Mouse (Mus musculus) heart, embryonic 14.5 days (tissue): ENCODE measurements around the gene Phka2. TPM values are rescaled to one million over a fixed set of nuclear protein-coding genes. Genes with fewer than 3 reads are reported as not detected.

Experiments
- ATAC-seq: fragments of 200-750 bp; cut with Nextera tagmentation; 2 replicates; pipeline ENCODE4 v1.8.0; 2017; ENCODE audit warnings: low read depth, moderate TSS enrichment; ENCODE audit not compliant: insufficient number of reproducible peaks, insufficient read depth, low FRiP score
- H3K27ac ChIP-seq, 2 experiments: fragments of 200-500 bp in 1 of 2; fragments of 300-500 bp in 1 of 2; sonication (generic) in 1 of 2; replicated peaks in 1 of 2; 2 replicates each; pipeline ENCODE4 v1.5.1; 2012 to 2014; ENCODE audit warnings: low read depth in 2 of 2, low read length in 2 of 2, control low read depth in 1 of 2, mild to moderate bottlenecking in 1 of 2, mixed read lengths in 1 of 2; ENCODE audit not compliant: control insufficient read depth in 1 of 2, insufficient read depth in 1 of 2
- H3K27me3 ChIP-seq: fragments of 300-500 bp; sonication (generic); 2 replicates; pipeline ENCODE4 v1.6.1; 2014; ENCODE audit warnings: mild to moderate bottlenecking, low read length, control low read depth; ENCODE audit not compliant: control insufficient read depth, insufficient read depth
- H3K36me3 ChIP-seq: fragments of 300-500 bp; sonication (generic); 2 replicates; pipeline ENCODE4 v1.6.1; 2014; ENCODE audit warnings: mild to moderate bottlenecking, control low read depth, low read length, mixed read lengths; ENCODE audit not compliant: control insufficient read depth, insufficient read depth
- H3K4me1 ChIP-seq, 2 experiments: fragments of 200-500 bp in 1 of 2; fragments of 300-500 bp in 1 of 2; sonication (generic) in 1 of 2; 2 replicates each; pipeline ENCODE4 v1.6.1; 2012 to 2014; ENCODE audit warnings: low read length in 2 of 2, control low read depth in 1 of 2, mixed read lengths in 1 of 2; ENCODE audit not compliant: control insufficient read depth in 2 of 2, insufficient read depth in 2 of 2
- H3K4me2 ChIP-seq: fragments of 300-500 bp; sonication (generic); 2 replicates; pipeline ENCODE4 v1.6.1; 2014; ENCODE audit warnings: mild to moderate bottlenecking, low read length
- H3K4me3 ChIP-seq, 2 experiments: fragments of 200-500 bp in 1 of 2; fragments of 300-500 bp in 1 of 2; sonication (generic) in 1 of 2; 2 replicates each; pipeline ENCODE4 v1.5.1; 2012 to 2014; ENCODE audit warnings: low read length in 2 of 2, mild to moderate bottlenecking in 2 of 2, control low read depth in 1 of 2, low read depth in 1 of 2, moderate library complexity in 1 of 2; ENCODE audit not compliant: control insufficient read depth in 1 of 2, insufficient read depth in 1 of 2
- H3K9ac ChIP-seq: fragments of 300-500 bp; sonication (generic); 2 replicates; pipeline ENCODE4 v1.6.1; 2014; ENCODE audit warnings: mild to moderate bottlenecking, low read length
- H3K9me3 ChIP-seq: fragments of 300-500 bp; sonication (generic); 2 replicates; pipeline ENCODE4 v1.6.1; 2016; ENCODE audit warnings: low read length, control low read depth; ENCODE audit not compliant: control insufficient read depth
- WGBS: fragments of 180-500 bp; shearing (Covaris S2); extraction: QIAGEN DNeasy Blood & Tissue Kit; methylation state at CpG from one replicate; pipeline ENCODE4 v1.1.7; 2014; 5-methylcytosine and 5-hydroxymethylcytosine counted together
- polyA plus RNA-seq: library from polyadenylated mRNA; unstranded; fragments of >200 nt; fragmentation: Nextera tagmentation; extraction: Ambion mirVana; gene quantifications from 2 replicates; pipeline ENCODE4 v1.2.1, GENCODE M21; 2014

The Phka2 gene
- polyA plus RNA-seq, 1 experiment from 2014 or later = 27.2 TPM

GRCm38 (mm10) chrX:160501095-160501494, 871 bp upstream of the Phka2 start:
- peak overlapping the region; percentile 69; the same call in 1 of the 2 replicates for H3K4me2 ChIP-seq
- H3K4me3 ChIP-seq = no peak overlapping the region
- H3K36me3 ChIP-seq = no peaks in the 10 kb centered on the region
- no peak overlapping the region for H3K9ac ChIP-seq
- H3K4me1 ChIP-seq = no peaks in the 10 kb centered on the region
- no peaks in the 10 kb centered on the region for H3K27me3 ChIP-seq
- no peak for ATAC-seq
- peak overlapping the region in 1 of 2 experiments; percentile 90; a peak in 3 of 4 replicates for H3K27ac ChIP-seq
- WGBS = 62% methylated on average over 3 of the region's 3 CpGs
- H3K9me3 ChIP-seq = no peaks in the 10 kb centered on the region

GRCm38 (mm10) chrX:160501687-160502047, 299 bp upstream of the Phka2 start:
- H3K9ac ChIP-seq = peak overlapping the region; percentile 74
- peak overlapping the region; percentile 69 for H3K4me2 ChIP-seq
- ATAC-seq = 0 out of 2 replicates have a peak, but pooled peaks have one; percentile 35
- 24% methylated on average over 12 of the region's 12 CpGs for WGBS
- no peaks in the 10 kb centered on the region for H3K27me3 ChIP-seq
- peak overlapping the region; percentile 65 to 90 for H3K27ac ChIP-seq
- no peaks in the 10 kb centered on the region for H3K4me1 ChIP-seq
- H3K4me3 ChIP-seq = peak overlapping the region; percentile 60 to 80
- H3K9me3 ChIP-seq = no peaks in the 10 kb centered on the region
- H3K36me3 ChIP-seq = no peaks in the 10 kb centered on the region

GRCm38 (mm10) chrX:160509046-160509445, 7.1 kb downstream of the Phka2 start:
- Histone ChIP-seq H3K4me1 (no peaks in the 10 kb centered on the region), H3K27me3 (no peaks in the 10 kb centered on the region), H3K9me3 (no peaks in the 10 kb centered on the region), H3K27ac (no peak overlapping the region), H3K4me3 (no peak overlapping the region), H3K4me2 (no peak overlapping the region), H3K9ac (no peak overlapping the region), H3K36me3 (no peaks in the 10 kb centered on the region)
- ATAC-seq = no peak
- WGBS = 34% methylated on average over 1 of the region's 1 CpGs

- no peak for ATAC-seq
- no peak overlapping the region for H3K4me2 ChIP-seq
- WGBS = 60% methylated on average over 2 of the region's 2 CpGs
Measured at GRCm38 (mm10) chrX:160510197-160510596, 8.2 kb downstream of the Phka2 start.

GRCm38 (mm10) chrX:160516027-160516426, 14.1 kb downstream of the Phka2 start:
- Histone ChIP-seq H3K27me3 (no peaks in the 10 kb centered on the region), H3K27ac (no peak overlapping the region), H3K4me3 (no peak overlapping the region), H3K36me3 (no peaks in the 10 kb centered on the region), H3K9ac (no peak overlapping the region), H3K4me2 (no peak overlapping the region), H3K4me1 (no peaks in the 10 kb centered on the region), H3K9me3 (no peaks in the 10 kb centered on the region)
- ATAC-seq = no peak

More at GRCm38 (mm10) chrX:160510197-160510596, 8.2 kb downstream of the Phka2 start:
- Histone ChIP-seq H3K27ac (no peak overlapping the region; a peak in 1 of 4 replicates), H3K27me3 (no peaks in the 10 kb centered on the region), H3K4me1 (no peaks in the 10 kb centered on the region), H3K36me3 (no peaks in the 10 kb centered on the region), H3K9ac (no peak overlapping the region), H3K9me3 (no peaks in the 10 kb centered on the region), H3K4me3 (no peak overlapping the region)

- Histone ChIP-seq H3K36me3 (peaks cover 36% of the 10 kb centered on the region), H3K27me3 (no peaks in the 10 kb centered on the region), H3K4me1 (no peaks in the 10 kb centered on the region), H3K9ac (no peak overlapping the region), H3K9me3 (no peaks in the 10 kb centered on the region), H3K27ac (no peak overlapping the region), H3K4me3 (no peak overlapping the region), H3K4me2 (no peak overlapping the region)
- 53% methylated on average over 2 of the region's 2 CpGs for WGBS
- no peak for ATAC-seq
Measured at GRCm38 (mm10) chrX:160542772-160543171, 40.8 kb downstream of the Phka2 start.

GRCm38 (mm10) chrX:160548875-160549274, 46.9 kb downstream of the Phka2 start:
- peaks cover 50% of the 10 kb centered on the region for H3K36me3 ChIP-seq
- H3K4me1 ChIP-seq = no peaks in the 10 kb centered on the region
- no peak overlapping the region for H3K4me3 ChIP-seq
- 44% methylated on average over 1 of the region's 1 CpGs for WGBS
- no peak overlapping the region for H3K4me2 ChIP-seq
- no peak overlapping the region for H3K9ac ChIP-seq
- no peak for ATAC-seq
- H3K27me3 ChIP-seq = no peaks in the 10 kb centered on the region
- H3K9me3 ChIP-seq = no peaks in the 10 kb centered on the region
- H3K27ac ChIP-seq = no peak overlapping the region

GRCm38 (mm10) chrX:160552066-160552465, 50.1 kb downstream of the Phka2 start:
- no peak overlapping the region for H3K4me2 ChIP-seq
- H3K9ac ChIP-seq = no peak overlapping the region
- H3K9me3 ChIP-seq = no peaks in the 10 kb centered on the region
- H3K36me3 ChIP-seq = peaks cover 43% of the 10 kb centered on the region
- H3K4me1 ChIP-seq = no peaks in the 10 kb centered on the region
- no peaks in the 10 kb centered on the region for H3K27me3 ChIP-seq
- 53% methylated on average over 4 of the region's 4 CpGs for WGBS
- no peak overlapping the region for H3K27ac ChIP-seq
- ATAC-seq = no peak
- no peak overlapping the region for H3K4me3 ChIP-seq
